Mouse (Mus musculus) bone marrow, adult 2 months (tissue): ENCODE data around the gene Nckipsd.

ENCODE experiments used
- CTCF ChIP-seq: fragments of 200-500 bp; IDR thresholded peaks from 2 replicates; pipeline ENCODE4 v1.5.1; 2011; ENCODE audit warnings: low read length, control low read depth; ENCODE audit not compliant: control insufficient read depth, insufficient read depth
- POLR2A ChIP-seq: fragments of 200-500 bp; IDR thresholded peaks from 2 replicates; pipeline ENCODE4 v1.6.1; 2011; ENCODE audit warnings: low read depth, mild to moderate bottlenecking, control low read depth, low read length, borderline replicate concordance; ENCODE audit not compliant: control insufficient read depth

DNA sequence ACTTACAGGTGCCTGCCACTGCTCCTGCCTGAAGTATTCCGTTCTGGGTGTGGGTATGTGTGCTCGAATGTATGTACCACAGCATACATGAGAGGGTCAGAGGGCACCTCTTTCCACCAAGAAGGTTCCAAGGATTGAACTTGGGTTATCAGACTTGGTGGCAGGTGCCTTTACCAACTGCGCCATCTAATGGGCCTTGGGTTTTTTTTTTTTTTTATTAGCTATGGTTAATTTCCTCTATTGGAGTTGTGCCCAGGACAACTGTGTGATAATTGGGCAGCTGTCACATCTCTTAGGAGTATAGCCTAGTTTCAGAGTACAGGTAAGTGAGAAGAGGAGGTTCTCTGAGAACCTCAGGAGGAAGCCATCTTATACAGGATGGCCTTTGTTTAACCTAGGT, 8.6 kb upstream of the Nckipsd start:
- TF ChIP-seq CTCF (no peak), POLR2A (no peak)
